Mouse (Mus musculus): ENCODE data around the gene Isca1.
"Not testable (repeated sequence)": the region's sequence is repeated elsewhere in the genome, so short reads cannot be mapped to it uniquely, and the experiment has no call there.

- TF ChIP-seq CTCF (IDR thresholded peaks at IDR 0.05; ENCODE audit: borderline replicate concordance, control insufficient read depth, extremely low read depth, insufficient read depth, low read length, poor library complexity); POLR2A (IDR thresholded peaks at IDR 0.05; ENCODE audit: control insufficient read depth, extremely low read depth, insufficient read depth, low read length, poor library complexity): not testable (repeated sequence)
Observed at GRCm38 (mm10) chr13:59718857-59719440, 50.7 kb downstream of the Isca1 start.

Measured in thymus, adult 2 months (tissue).